Mouse (Mus musculus): ENCODE measurements around the gene Nsmf. TPM values are rescaled to one million over a fixed set of nuclear protein-coding genes. Genes with fewer than 3 reads are reported as not detected.

The Nsmf gene
- total RNA-seq, 2 experiments from 2014 or later = 43.1 to 47.7 TPM

DNA sequence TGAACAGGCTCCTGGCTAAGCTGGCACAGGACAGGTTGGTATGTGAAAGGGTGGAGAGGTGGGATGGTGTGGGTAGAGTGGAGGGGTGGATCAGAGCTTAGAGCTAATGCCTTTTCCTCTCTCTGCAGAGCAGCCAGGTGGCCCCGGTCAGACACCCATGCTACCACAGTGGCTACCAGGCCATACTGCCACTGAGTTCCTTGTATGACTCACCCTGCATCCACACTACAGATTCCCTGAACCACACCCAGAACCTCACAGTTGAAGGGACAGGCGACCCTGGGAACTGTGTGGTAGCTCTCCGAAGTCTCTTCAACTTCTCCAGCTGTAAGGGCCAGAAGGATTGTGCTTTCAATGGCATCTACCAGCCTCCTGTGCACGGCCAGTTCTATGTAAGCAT is 29.5 kb downstream of the Nsmf start:
- no peak for DNase-seq (ENCODE audit: low spot score in 2 of 2)

DNA sequence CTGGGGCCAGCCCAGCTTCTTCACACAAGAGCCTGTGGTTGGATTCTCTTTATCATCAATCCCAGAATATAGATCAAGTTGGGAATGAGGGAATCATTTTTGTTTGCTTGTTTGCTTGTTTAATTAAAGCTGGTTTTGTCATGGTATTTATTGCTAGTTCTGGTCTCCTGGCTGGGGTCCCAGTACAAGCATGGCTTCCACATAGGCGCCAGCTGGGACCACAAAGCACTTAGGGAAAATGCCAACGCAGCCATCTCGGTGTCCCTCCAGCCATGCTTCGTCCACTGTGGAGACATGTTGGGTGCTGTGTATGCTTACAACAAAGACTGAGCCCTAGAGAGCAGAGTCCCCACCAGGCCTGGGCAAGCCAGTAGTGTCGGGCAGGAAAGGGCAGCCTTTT is 31.4 kb downstream of the Nsmf start:
- no peak for DNase-seq (ENCODE audit: low spot score in 2 of 2)

DNA sequence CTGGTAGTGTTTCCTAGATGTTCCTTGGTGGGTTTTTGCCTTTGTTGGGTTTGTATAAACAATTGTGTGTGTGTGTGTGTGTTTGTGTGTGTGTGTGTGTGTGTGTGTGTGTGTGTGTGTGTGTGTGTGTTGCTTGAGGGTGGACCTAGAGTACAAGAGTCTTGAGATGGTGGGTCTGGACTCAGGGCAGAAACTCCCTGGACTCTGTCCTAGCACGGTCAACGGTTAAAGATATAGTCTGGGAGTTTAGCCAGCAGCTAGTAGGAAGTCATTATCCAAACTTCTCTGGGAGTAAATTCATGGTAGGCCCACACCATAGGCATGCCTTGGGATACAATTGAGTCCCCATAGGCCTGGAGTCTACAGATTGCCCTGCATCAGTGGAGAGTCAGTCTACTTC is 33.7 kb downstream of the Nsmf start:
- no peak for DNase-seq (ENCODE audit: low spot score in 2 of 2)

DNA sequence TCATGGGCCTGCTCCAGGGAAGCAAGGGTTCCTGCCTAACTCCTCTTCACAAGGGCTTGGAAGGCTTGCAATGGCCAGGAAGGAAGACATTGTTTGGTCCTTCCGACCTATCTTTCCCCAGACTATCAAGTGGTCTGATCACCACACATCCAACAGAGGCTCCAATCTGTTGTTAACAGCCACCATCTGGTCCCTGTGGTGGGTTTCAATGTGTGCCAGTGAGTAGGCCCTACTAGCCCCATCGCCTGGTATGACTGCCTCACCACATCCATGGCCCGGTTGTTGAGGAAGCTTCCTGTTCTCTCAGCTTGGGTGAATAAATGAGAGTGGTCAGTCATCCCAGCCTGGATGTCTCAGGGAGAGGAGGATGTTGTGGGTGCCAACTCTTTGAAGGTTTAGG is 34.5 kb downstream of the Nsmf start:
- no peak for DNase-seq (ENCODE audit: low spot score in 2 of 2)

DNA sequence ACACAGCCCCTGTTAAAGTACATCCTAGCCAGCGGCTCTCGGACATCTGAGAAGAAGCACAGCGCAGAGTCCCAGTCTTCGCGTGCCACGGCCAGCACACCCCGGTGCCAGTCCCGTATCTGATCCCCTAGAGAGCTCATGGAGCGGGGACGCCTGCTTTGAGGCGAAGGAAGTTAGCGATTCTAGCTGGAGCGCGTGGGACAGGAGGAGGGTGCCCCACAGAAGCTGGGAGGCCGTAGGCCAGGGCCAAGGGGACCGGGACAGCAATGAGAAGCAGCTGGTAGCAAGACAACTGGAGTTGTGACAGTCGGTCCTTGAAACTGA is 40.6 kb downstream of the Nsmf start:
- no peak for DNase-seq (ENCODE audit: low spot score in 2 of 2)

DNA sequence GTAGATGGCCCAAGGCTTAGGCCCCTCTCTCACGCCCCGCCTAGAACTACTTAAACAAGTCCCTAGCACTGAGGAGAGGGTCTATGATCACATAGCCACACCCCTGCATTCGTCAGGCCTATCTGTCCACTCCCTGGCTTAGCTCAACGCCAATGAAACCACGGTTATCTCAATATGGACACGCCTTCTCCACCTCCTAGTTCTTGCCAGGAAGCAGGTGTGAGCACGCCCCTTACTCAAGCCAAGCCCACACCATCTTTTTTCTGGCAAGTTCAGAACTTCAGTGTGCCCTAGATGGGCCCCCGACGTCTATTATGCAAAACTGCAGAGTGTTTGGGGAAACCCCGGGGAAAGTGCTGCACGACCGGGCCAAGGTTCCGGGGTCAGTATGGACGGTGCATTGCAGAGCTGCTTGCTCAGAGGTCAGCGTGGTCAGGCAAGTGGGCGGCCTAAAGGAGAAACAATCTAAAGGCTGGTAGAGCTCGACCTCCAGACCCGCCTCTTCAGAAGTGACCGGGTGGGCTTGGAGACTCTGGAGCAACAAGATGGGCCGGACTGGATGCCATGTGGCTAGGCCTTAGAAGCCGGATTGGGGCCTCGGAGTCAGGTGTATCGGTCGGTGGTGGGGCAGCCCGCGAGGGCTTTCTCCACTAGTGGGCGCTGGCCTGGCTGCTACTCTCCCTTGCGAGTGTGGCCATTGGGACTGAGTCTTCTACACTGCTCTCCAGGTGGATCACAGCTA is 41.1 kb downstream of the Nsmf start, which contains the start of gene Noxa1:
Gene Noxa1 (minus strand): TSS at position 41 of the 742 bp plus-strand sequence.
- DNase-seq (ENCODE audit: low spot score in 2 of 2) = no peak

DNA sequence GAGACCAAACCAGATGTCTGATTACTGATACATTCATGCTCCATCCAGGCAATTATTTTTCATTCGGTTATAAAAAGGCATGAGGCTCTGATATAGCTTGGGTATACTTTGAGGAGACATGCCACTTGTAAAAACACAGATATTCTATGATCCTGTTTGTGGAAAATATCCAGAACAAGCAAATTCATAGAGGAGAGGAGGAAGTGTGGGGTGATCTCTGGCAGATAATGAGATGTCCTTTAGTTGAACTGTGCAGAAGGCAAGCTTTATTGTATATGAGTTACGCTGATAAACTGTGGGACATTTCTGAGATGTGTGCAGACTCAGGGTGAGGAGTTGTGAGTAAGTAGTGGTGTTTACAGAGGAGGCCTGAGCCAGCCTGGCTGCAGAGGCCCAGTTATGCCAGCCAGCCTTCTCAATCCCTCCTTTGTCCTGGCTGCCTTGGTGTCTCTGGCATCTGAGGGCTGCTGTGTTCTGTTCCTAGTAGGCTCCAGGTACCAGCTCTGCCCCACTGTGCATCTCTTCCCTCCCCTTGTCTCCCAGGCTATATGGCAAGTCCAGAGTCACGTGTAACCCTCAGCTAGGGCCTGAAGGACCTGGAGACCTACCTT is 44.0 kb downstream of the Nsmf start:
- DNase-seq (ENCODE audit: low spot score in 2 of 2) = no peak

DNA sequence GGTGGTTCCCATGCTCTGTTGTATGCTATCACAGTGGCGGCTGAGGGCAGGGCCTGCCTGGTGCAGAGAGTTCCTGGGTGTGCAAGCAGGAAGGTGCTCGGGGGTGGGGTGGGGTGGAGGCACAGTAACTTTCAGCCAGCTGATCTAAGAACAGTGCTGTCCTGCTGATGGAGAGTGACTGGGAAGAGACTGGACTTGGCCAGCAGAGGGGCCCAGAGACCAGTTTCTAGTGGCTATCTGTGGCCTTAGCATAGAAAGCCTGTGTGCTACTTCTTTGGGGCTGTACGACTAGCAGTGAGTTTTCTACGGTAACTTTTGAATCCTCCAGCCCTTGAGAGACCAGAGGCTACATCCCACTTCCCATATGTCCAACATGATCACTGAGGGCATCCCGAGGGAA is 44.8 kb downstream of the Nsmf start:
- peak in 1 of 2 experiments; percentile 30 for DNase-seq (ENCODE audit: low spot score in 2 of 2)

DNA sequence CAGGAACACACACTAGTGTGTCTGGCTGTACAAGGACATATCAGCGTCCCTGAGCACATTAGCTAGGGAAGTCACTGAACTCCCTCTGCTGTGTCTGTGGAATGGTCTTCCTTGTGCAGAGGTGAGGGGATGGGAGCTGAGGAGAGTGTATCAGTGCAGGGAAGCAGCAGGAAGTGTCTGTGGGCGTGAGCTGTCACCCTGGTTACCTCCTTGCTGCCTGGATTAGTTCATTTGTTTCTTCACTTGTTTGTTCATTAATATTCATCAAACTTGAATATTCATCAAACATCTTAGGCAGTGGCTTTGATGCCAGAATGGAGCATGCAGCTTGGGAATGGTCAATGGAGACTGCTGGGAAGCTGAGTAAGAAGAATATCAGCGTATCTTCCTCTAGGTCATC is 45.5 kb downstream of the Nsmf start:
- no peak for DNase-seq (ENCODE audit: low spot score in 2 of 2)

DNA sequence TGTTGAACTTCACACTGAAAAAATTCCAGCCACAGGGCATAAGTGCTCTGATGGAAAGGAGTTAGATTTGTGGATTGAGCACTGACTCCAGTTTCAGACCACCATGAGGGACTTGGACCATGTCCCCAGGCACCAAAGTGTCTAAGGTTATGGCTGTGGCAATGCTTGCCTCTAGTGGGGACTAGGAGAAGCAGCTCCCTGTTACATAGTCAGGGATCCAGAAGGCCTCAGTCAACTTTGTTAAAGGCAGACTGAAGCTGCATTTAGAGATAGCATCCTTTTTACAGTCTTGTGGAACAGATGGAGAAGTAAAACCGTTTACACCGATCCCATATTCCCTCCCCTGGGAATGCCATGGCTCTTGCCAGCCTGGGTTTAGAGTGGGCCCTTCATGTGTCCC is 50.0 kb downstream of the Nsmf start:
- no peak for DNase-seq (ENCODE audit: low spot score in 2 of 2)

DNA sequence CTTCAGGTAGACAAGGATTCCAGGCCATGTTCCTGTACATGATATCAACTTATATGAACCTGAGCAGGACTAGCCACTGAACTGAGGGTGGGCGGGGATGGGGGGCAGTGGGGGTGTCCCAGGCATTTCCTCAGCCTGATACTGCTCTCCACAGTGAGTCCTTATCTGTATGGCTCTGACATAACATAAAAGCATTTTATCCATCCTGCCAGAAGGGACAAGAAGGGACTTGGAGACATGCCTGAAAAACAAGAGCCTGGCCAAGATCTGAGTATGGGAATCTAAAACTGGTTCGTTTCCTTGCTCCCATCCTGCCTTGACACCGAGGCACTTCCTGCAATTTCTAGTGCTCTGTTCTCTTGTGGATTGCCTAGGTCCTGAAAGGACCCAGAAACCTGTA is 51.9 kb downstream of the Nsmf start:
- DNase-seq (ENCODE audit: low spot score in 2 of 2) = no peak

DNA sequence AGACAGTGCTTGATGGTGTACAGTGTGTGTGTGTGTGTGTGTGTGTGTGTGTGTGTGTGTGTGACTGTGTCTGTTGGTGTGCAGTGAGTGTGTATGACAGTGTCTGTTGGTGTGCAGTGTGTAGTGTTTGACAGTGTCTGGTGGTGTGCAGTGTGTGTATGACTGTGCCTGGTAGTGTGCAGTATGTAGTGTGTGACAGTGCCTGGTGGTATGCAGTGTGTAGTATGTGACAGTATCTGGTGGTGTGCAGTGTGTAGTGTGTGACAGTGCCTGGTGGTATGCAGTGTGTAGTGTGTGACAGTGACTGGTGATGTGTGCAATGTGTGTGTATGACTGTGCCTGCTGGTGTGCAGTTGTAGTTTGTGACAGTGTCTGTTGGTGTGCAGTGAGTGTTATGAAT is 55.3 kb downstream of the Nsmf start:
- DNase-seq (ENCODE audit: low spot score in 2 of 2) = no peak

DNA sequence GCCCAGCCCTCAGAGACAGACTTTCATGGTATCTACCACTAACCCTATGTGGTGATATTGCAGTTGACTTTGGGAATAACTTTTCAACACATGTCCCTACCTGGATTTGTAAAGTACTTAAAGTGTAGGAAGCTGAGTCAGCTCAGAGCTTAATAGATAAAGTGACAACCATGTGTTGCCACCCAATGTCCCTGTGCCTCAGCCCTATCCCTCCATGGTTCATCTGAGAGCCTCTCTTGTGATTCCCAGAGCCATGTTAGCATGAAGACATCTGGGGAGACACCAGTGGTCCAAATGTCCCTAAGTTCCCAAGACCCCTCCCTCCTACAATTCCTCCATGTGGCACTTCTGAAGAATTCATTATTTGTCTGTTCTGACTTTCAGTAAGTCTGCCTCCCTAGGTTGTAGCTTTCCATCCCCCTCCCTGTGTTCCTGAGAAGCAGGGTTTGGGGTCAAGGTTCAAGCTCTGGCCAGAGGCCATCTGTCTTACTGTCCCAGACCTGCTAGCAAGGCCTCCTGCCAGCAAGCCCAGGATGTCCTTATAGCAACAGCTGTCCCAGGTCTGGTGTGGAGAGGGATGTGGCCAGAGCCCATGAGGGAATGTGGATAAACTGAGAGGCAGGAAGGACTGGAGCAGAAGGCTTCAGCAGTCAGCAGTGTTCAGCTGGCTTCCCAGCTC is 56.5 kb downstream of the Nsmf start:
- DNase-seq (ENCODE audit: low spot score in 2 of 2) = no peak

DNA sequence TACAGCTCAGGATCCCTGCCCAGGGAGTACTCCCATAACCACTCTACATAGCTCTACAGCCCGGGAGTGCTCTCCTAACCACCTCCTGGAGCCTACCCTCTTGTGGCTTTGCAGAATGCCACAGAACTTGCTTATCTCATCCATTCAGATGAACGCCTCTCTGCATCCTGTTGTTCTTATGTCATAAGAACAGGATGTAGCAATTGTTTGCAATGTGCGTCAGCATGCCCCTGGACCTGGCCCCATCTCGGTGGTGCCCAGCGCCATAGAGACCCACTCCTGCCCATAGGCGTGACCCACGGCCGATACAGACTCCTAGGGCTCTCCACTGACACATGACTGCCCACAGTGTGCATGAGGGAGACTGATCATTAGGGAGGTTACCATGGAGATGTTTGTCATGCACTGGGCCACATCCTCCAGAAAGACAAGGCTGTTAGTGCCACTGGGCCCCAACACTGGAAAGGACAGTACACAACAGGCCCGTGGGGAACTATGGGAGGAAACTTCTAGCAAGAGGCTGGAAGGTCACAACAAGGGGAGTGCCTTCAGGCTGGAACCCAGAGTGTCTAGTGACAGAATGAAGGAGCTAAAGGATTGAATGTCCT is 57.1 kb downstream of the Nsmf start:
- DNase-seq (ENCODE audit: low spot score in 2 of 2) = no peak

Small RNAs within 50 kb of the gene (microRNA-seq; reads per million reads assigned to microRNA genes)
- not detected for gene Gm24328
- not detected for gene Mir7664

Other genes starting within 250 kb of the Nsmf start
- gene Ehmt1, start 134.7 kb upstream of the Nsmf start, total RNA-seq (2021) = 10 to 100 TPM; 65.2 to 72.5 TPM
- 10 to 100 TPM; 15.0 to 17.5 TPM for gene Arrdc1, start 119.1 kb upstream of the Nsmf start, total RNA-seq (2021)
- 10 to 100 TPM; 23.9 to 25.9 TPM for gene Zmynd19, start 104.6 kb upstream of the Nsmf start, total RNA-seq (2021)
- gene Dph7, start 92.0 kb upstream of the Nsmf start, total RNA-seq (2021) = 10 to 100 TPM in 1 of 2 experiments, 1 to 10 TPM in 1; 8.3 to 10.6 TPM
- 10 to 100 TPM; 56.1 to 59.4 TPM for gene Mrpl41, start 79.3 kb upstream of the Nsmf start, total RNA-seq (2021)
- gene Pnpla7, start 78.3 kb upstream of the Nsmf start, total RNA-seq (2021) = 10 to 100 TPM; 17.3 to 23.2 TPM
- gene Entpd8, start 25.9 kb downstream of the Nsmf start, total RNA-seq (2021) = not detected
- not detected for gene Noxa1, start 40.8 kb downstream of the Nsmf start, total RNA-seq (2021)
- gene Nrarp, start 126.4 kb downstream of the Nsmf start, total RNA-seq (2021) = 10 to 100 TPM; 20.8 to 22.5 TPM
- 1 to 10 TPM; 2.7 to 2.9 TPM for gene Tor4a, start 142.5 kb downstream of the Nsmf start, total RNA-seq (2021)
- gene Nelfb, start 157.1 kb downstream of the Nsmf start, total RNA-seq (2021) = 10 to 100 TPM; 43.4 to 47.7 TPM
- not detected for gene Stpg3, start 160.3 kb downstream of the Nsmf start, total RNA-seq (2021)
- gene Fam166a, start 164.4 kb downstream of the Nsmf start, total RNA-seq (2021) = under 1 TPM in 1 of 2 experiments, not detected in 1; 0.25 TPM
- gene Tubb4b, start 170.3 kb downstream of the Nsmf start, total RNA-seq (2021) = 100 to 1,000 TPM; 360 to 390 TPM
- gene Slc34a3, start 180.0 kb downstream of the Nsmf start, total RNA-seq (2021) = not detected
- gene Rnf224, start 182.4 kb downstream of the Nsmf start, total RNA-seq (2021) = not detected
- 1 to 10 TPM; 1.4 to 2.0 TPM for gene Rnf208, start 187.9 kb downstream of the Nsmf start, total RNA-seq (2021)
- gene Cysrt1, start 188.1 kb downstream of the Nsmf start, total RNA-seq (2021) = not detected
- 1 to 10 TPM; 1.3 to 1.5 TPM for gene AL732309.1, start 192.5 kb downstream of the Nsmf start, total RNA-seq (2021)
- 10 to 100 TPM; 18.8 to 19.7 TPM for gene Tmem203, start 201.1 kb downstream of the Nsmf start, total RNA-seq (2021)
- gene Tprn, start 208.3 kb downstream of the Nsmf start, total RNA-seq (2021) = 1 to 10 TPM; 4.8 to 6.3 TPM
- 10 to 100 TPM; 55.9 to 58.1 TPM for gene Ssna1, start 218.1 kb downstream of the Nsmf start, total RNA-seq (2021)
- gene Anapc2, start 218.1 kb downstream of the Nsmf start, total RNA-seq (2021) = 10 to 100 TPM; 64.9 to 69.0 TPM
- gene Tmem210, start 233.8 kb downstream of the Nsmf start, total RNA-seq (2021) = not detected
- gene Lrrc26, start 235.6 kb downstream of the Nsmf start, total RNA-seq (2021) = not detected

Data from gastrocnemius, postnatal 4 days (tissue).